ENCODE assay signal across 27 mouse cellular contexts in the genomic region with DNA sequence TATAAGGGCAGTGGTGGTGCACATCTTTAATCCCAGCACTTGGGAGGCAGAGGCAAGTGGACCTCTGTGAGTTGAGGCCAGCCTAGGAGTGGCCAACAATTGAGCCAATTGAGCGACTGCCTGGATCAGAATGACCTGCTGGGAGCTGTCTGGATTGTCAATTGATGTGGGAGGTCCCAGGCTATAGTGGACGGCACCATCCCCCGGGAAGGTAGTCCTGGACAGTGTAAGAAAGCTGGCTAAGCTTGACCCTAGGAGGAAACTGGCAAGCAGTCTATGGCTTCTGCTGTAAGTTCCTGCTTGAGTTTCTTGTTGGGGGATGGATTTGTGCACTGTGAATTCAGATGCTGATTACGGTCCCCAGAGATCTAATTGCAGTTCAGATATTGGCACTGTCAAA. TPM values are rescaled to one million over a fixed set of nuclear protein-coding genes. Genes with fewer than 3 reads are reported as not detected.
A peak's percentile ranks its signal among the peaks of the same experiment; 100 is the strongest.
DNase-seq lines count a peak whose midpoint lies in the region; ATAC-seq lines count a peak whose summit lies in the region.
"Had no signal": no experiment of that assay in that cellular context is flagged by ENCODE, and none has a peak within 500 bp of the region (broad histone marks: within the 10 kb centered on the region; RNA-seq: fewer than 3 reads in every experiment).

No protein-coding gene starts in this region.

- H3K36me3 ChIP-seq in liver, embryonic 11.5 days (ENCODE audit: control insufficient read depth, insufficient read depth, low read length): no peaks in the 10 kb centered on the region
- no peaks in the 10 kb centered on the region for H3K36me3 ChIP-seq in hindbrain, embryonic 16.5 days (ENCODE audit: control insufficient read depth, insufficient read depth, low read length)
- H3K36me3 ChIP-seq: embryonic facial prominence, embryonic 12.5 days; forebrain, embryonic 12.5 days; heart, embryonic 13.5 days; hindbrain, embryonic 12.5 days; intestine, embryonic 15.5 days had no signal

- H3K4me3 ChIP-seq in liver, embryonic 11.5 days (ENCODE audit: low read depth, low read length): no peak overlapping the region
- no peak overlapping the region for H3K4me3 ChIP-seq in hindbrain, embryonic 16.5 days (ENCODE audit: low read length)
- H3K4me3 ChIP-seq: embryonic facial prominence, embryonic 12.5 days; forebrain, embryonic 12.5 days; heart, embryonic 13.5 days; hindbrain, embryonic 12.5 days; intestine, embryonic 15.5 days had no signal

- WGBS in liver, embryonic 11.5 days: 70% methylated on average over 4 of the region's 4 CpGs
- 34% methylated on average over 4 of the region's 4 CpGs for WGBS in hindbrain, embryonic 16.5 days

- peaks cover 16% of the 10 kb centered on the region for H3K4me1 ChIP-seq in liver, embryonic 11.5 days (replicated peaks; ENCODE audit: control insufficient read depth, insufficient read depth, low read length)
- H3K4me1 ChIP-seq in hindbrain, embryonic 16.5 days (ENCODE audit: control insufficient read depth, insufficient read depth, low read depth, low read length): peaks cover 21% of the 10 kb centered on the region

- no peak overlapping the region for H3K4me2 ChIP-seq in liver, embryonic 11.5 days
- no peak overlapping the region for H3K4me2 ChIP-seq in hindbrain, embryonic 16.5 days (ENCODE audit: low read length)
- H3K4me2 ChIP-seq: embryonic facial prominence, embryonic 12.5 days; forebrain, embryonic 12.5 days; heart, embryonic 13.5 days; hindbrain, embryonic 12.5 days; intestine, embryonic 15.5 days had no signal

- H3K27ac ChIP-seq in liver, embryonic 11.5 days (ENCODE audit: low read depth, low read length): no peak overlapping the region
- no peak overlapping the region for H3K27ac ChIP-seq in hindbrain, embryonic 16.5 days (ENCODE audit: low read depth, low read length)
- H3K27ac ChIP-seq: embryonic facial prominence, embryonic 12.5 days; forebrain, embryonic 12.5 days; hindbrain, embryonic 12.5 days; hindbrain, postnatal 0 days; intestine, embryonic 15.5 days had no signal

- no peaks in the 10 kb centered on the region for H3K27me3 ChIP-seq in liver, embryonic 11.5 days (replicated peaks; ENCODE audit: control insufficient read depth, insufficient read depth, low read length)
- H3K27me3 ChIP-seq in hindbrain, embryonic 16.5 days (replicated peaks; ENCODE audit: control insufficient read depth, insufficient read depth, low read length): no peaks in the 10 kb centered on the region
- H3K27me3 ChIP-seq: embryonic facial prominence, embryonic 12.5 days; forebrain, embryonic 12.5 days; heart, embryonic 13.5 days; hindbrain, embryonic 12.5 days; intestine, embryonic 15.5 days; Patski had no signal

- ATAC-seq in liver, embryonic 11.5 days (replicated peaks; ENCODE audit: low FRiP score): 0 out of 2 replicates have a peak, but pooled peaks have one; percentile 35
- ATAC-seq in hindbrain, embryonic 16.5 days: no peak
- ATAC-seq: activated CD4-positive, CD25-positive, alpha-beta regulatory T cell, adult 4 months; forebrain, embryonic 16.5 days; hindbrain, postnatal 0 days; intestine, embryonic 15.5 days; Patski had no signal

- H3K9ac ChIP-seq in liver, embryonic 11.5 days (ENCODE audit: low read depth, low read length): no peak overlapping the region
- H3K9ac ChIP-seq in hindbrain, embryonic 16.5 days (ENCODE audit: low read depth, low read length): no peak overlapping the region
- H3K9ac ChIP-seq: embryonic facial prominence, embryonic 12.5 days; forebrain, embryonic 12.5 days; heart, embryonic 13.5 days; hindbrain, embryonic 12.5 days; intestine, embryonic 15.5 days had no signal

- peak; percentile 50 for DNase-seq in adrenal gland, postnatal 10 days
- DNase-seq in adrenal gland, postnatal 4 days (ENCODE audit: low spot score in 2 of 2): no peak
- DNase-seq in gastrocnemius, postnatal 25 days: peak; percentile 25
- no peak for DNase-seq in gastrocnemius, postnatal 10 days
- no peak for DNase-seq in liver, embryonic 11.5 days (ENCODE audit: low spot score)
- DNase-seq in liver: no peak
- DNase-seq: adrenal gland, postnatal 36 days; cerebellum, adult 11 months; cerebellum, adult 8-10 months; cerebellum, postnatal 14 days; embryo, embryonic 11 days; gastrocnemius, postnatal 36 days; heart, postnatal 4 days; kidney, adult 18-20 months had no signal

- H3K9me3 ChIP-seq in liver, embryonic 11.5 days (ENCODE audit: control insufficient read depth, low read length): no peaks in the 10 kb centered on the region
- H3K9me3 ChIP-seq in hindbrain, embryonic 16.5 days (ENCODE audit: control insufficient read depth, low read length): no peaks in the 10 kb centered on the region
- H3K9me3 ChIP-seq: embryonic facial prominence, embryonic 12.5 days; forebrain, embryonic 12.5 days; heart, embryonic 13.5 days; hindbrain, embryonic 12.5 days; intestine, embryonic 15.5 days had no signal

RNA-seq across cellular contexts. Expression of a gene that starts 46.6 kb away (rescaled TPM):
- 10 to 100 TPM in 1 of 2 experiments, 1 to 10 TPM in 1; 7.6 to 12.2 TPM for total RNA-seq in adrenal gland, postnatal 10 days (2021)
- 10 to 100 TPM; 15.5 to 23.5 TPM for total RNA-seq in adrenal gland, postnatal 4 days (2021)
- total RNA-seq in gastrocnemius, postnatal 25 days (2021): not detected
- total RNA-seq in gastrocnemius, postnatal 10 days (2021): under 1 TPM; 0.38 to 0.40 TPM
- 0.26 and 0.53 TPM in 2 replicates for polyA plus RNA-seq in liver, embryonic 11.5 days (2014; fragmentation: Nextera tagmentation; extraction: Ambion mirVana)
- 413 and 454 TPM in 2 replicates for polyA plus RNA-seq in hindbrain, embryonic 16.5 days (2015; fragmentation: Nextera tagmentation; extraction: Ambion mirVana)
- total RNA-seq: gastrocnemius, postnatal 36 days; MEL had no signal
- polyA plus RNA-seq: activated CD4-positive, CD25-positive, alpha-beta regulatory T cell, adult 4 months; C2C12; heart, postnatal 0 days had no signal

RNA-seq across cellular contexts. Expression of a gene that starts 47.1 kb away (rescaled TPM):
- 10 to 100 TPM; 73.1 to 77.3 TPM for total RNA-seq in adrenal gland, postnatal 10 days (2021)
- 100 to 1,000 TPM; 106 to 107 TPM for total RNA-seq in adrenal gland, postnatal 4 days (2021)
- total RNA-seq in gastrocnemius, postnatal 25 days (2021): 10 to 100 TPM; 17.0 to 23.6 TPM
- total RNA-seq in gastrocnemius, postnatal 10 days (2021): 10 to 100 TPM; 33.4 to 34.7 TPM
- polyA plus RNA-seq in liver, embryonic 11.5 days (2014; fragmentation: Nextera tagmentation; extraction: Ambion mirVana): 107 and 110 TPM in 2 replicates
- 77.6 and 80.6 TPM in 2 replicates for polyA plus RNA-seq in hindbrain, embryonic 16.5 days (2015; fragmentation: Nextera tagmentation; extraction: Ambion mirVana)

Comparison
In these comparisons a context has a peak if more than half of its experiments do, and no peak if none do; other contexts are left out.
1. DNase-seq: peak in adrenal gland, postnatal 10 days (single experiment) and gastrocnemius, postnatal 25 days (single experiment); none in adrenal gland, postnatal 4 days (0 of 2), gastrocnemius, postnatal 10 days (single experiment), liver, embryonic 11.5 days (single experiment) and liver (single experiment).
2. RNA of a gene that starts 46.6 kb away (total RNA-seq): 15.5 to 23.5 TPM in adrenal gland, postnatal 4 days and 7.6 to 12.2 TPM in adrenal gland, postnatal 10 days; 0.38 to 0.40 TPM in gastrocnemius, postnatal 10 days and not detected in gastrocnemius, postnatal 25 days; every median in the first group is over 4 times any median in the second.